Mouse (Mus musculus) brown adipose tissue, adult 24 weeks (tissue): Measurements from ENCODE around the gene Map3k13. TPM values are rescaled to one million over a fixed set of nuclear protein-coding genes. Genes with fewer than 3 reads are reported as not detected.
A peak's percentile ranks its signal among the peaks of the same experiment; 100 is the strongest.

Experiments used
- H3K27ac ChIP-seq: fragments of 200-500 bp; replicated peaks from 2 replicates; pipeline ENCODE4 v1.5.1; 2012; ENCODE audit warnings: low read depth, mild to moderate bottlenecking, low read length
- H3K4me1 ChIP-seq: fragments of 200-500 bp; 2 replicates; pipeline ENCODE4 v1.6.1; 2012; ENCODE audit warnings: low read length, mixed read lengths; ENCODE audit not compliant: control insufficient read depth, insufficient read depth, insufficient read length
- H3K4me3 ChIP-seq: fragments of 200-500 bp; 2 replicates; pipeline ENCODE4 v1.5.1; 2012; ENCODE audit warnings: low read depth, mild to moderate bottlenecking, low read length, moderate library complexity; ENCODE audit not compliant: insufficient read depth
- polyA plus RNA-seq: library from polyadenylated mRNA; stranded (reverse); fragments of >200 nt; gene quantifications from 2 replicates; pipeline ENCODE4 v1.2.4, GENCODE M21; 2012; ENCODE audit not compliant: missing spikeins, insufficient read depth, insufficient read length

Map3k13 gene
- polyA plus RNA-seq, 1 experiment: 0.55 TPM

DNA sequence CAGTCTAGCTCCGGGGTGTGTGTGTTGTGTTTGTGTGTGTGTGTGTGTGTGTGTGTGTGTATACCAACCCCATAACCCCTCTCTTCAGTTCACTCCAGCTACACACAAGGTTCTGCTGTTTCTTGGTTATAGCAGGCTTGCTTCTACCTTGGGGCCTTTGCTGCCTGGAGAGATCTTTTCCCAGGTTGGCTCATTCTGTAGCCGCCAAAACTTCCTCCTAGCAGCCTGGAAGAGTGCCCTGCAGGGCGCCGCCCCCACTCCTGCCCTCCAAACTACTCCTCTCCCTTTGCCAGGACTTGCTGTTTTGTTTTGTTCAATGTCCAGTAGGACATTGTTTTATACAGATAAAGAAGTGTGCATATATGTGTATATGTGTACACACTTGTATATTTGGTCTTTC lies 33.4 kb downstream of the Map3k13 start:
- Histone ChIP-seq H3K4me1 (peaks cover 4% of the 10 kb centered on the region; the same call in 1 of the 2 replicates), H3K4me3 (no peak overlapping the region), H3K27ac (no peak overlapping the region)

- Histone ChIP-seq H3K27ac (no peak overlapping the region), H3K4me3 (no peak overlapping the region), H3K4me1 (peaks cover 4% of the 10 kb centered on the region; the same call in 1 of the 2 replicates)
These were observed 35.6 kb downstream of the Map3k13 start for GRCm38 (mm10) chr16:21829711-21830110.

GRCm38 (mm10) chr16:21830784-21831183 lies 36.6 kb downstream of the Map3k13 start:
- Histone ChIP-seq H3K4me3 (no peak overlapping the region), H3K27ac (no peak overlapping the region), H3K4me1 (peaks cover 4% of the 10 kb centered on the region; the same call in 1 of the 2 replicates)

GRCm38 (mm10) chr16:21831764-21832163 lies 37.6 kb downstream of the Map3k13 start:
- Histone ChIP-seq H3K4me1 (peaks cover 4% of the 10 kb centered on the region; the same call in 1 of the 2 replicates), H3K4me3 (no peak overlapping the region), H3K27ac (no peak overlapping the region)

DNA sequence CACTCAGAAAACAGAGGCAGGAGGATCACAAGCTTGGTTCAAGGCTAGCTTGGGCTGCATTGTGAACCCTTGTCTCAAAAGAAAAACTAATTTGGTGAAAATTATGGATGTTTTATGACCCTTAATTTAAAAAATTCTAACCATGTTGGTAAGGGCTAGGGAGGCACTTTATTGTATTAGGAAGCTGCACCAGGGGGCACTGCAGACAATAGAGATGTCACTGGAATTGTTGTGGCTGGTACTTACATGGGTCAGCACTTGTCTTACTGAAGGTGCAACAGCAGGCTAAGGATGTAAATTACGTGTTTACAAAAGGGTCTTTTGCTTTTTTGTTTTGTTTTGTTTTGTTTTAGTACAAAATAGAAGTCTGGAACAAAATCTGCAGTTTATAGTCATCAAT lies 39.3 kb downstream of the Map3k13 start:
- Histone ChIP-seq H3K27ac (no peak overlapping the region), H3K4me1 (no peaks in the 10 kb centered on the region), H3K4me3 (no peak overlapping the region)

DNA sequence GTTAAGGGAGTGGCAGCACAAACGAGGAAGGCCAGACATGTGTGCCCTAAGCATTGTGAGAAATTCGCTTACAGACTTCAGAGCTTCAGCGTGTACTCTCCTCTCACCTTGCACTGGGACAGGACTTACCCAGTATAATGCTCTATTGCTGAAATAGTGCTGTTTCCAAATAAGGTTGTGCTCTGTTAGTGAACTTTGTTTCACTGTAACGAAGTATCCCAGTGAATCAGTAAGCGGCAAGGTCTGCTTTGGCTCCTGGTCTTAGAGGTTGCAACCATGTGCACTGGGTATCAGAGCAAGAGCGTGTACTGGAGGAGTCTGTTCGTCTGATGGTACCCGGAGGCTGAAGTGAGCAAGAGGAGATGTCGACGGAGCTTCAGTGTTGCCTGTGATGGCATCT lies 39.8 kb downstream of the Map3k13 start:
- Histone ChIP-seq H3K4me1 (no peaks in the 10 kb centered on the region), H3K27ac (no peak overlapping the region), H3K4me3 (no peak overlapping the region)

- Histone ChIP-seq H3K4me3 (no peak overlapping the region), H3K4me1 (no peaks in the 10 kb centered on the region), H3K27ac (no peak overlapping the region)
These were observed 40.9 kb downstream of the Map3k13 start for GRCm38 (mm10) chr16:21834866-21835583.

- Histone ChIP-seq H3K4me3 (no peak overlapping the region), H3K27ac (no peak overlapping the region)
These were observed 41.4 kb downstream of the Map3k13 start for GRCm38 (mm10) chr16:21835584-21835931.

DNA sequence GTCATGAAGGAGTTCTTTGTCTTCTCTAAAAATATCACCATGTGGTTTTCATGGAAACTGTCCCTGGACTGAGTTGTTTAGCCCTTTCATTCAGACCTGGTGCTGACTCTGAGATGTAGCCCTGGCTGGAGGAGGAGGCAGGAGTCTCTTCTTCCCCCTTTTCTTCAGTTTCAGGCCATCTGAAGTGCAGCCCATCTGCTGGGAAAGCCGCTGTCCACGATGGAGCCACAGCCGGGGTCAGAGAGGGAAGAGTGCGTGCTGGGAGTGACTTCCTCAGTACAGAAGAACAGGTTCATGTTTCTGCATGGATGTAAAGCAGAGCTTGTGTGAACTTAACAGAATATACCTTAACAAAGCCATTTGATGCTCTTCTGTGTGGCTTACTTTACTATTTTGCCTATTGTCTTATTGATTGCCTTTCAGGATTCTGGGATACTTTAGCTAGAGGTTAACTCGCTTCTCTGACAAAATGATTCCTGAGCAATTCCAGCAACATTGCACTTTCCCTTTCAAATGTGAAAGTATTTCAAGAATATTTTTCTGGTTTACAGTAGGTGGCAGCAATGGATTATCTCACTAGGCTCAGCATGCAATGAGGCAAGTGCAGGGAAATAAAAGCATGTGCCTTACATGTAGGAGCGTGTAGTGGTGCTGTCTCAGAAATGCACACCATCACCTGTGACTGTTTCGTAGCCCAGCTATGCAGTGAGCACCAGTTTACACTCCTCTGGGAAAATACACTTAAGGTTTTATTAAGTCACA lies 42.3 kb downstream of the Map3k13 start:
- no peaks in the 10 kb centered on the region for H3K4me1 ChIP-seq
- no peak overlapping the region for H3K27ac ChIP-seq
- H3K4me3 ChIP-seq: no peak overlapping the region

More at GRCm38 (mm10) chr16:21835584-21835931, 41.4 kb downstream of the Map3k13 start:
- no peaks in the 10 kb centered on the region for H3K4me1 ChIP-seq

DNA sequence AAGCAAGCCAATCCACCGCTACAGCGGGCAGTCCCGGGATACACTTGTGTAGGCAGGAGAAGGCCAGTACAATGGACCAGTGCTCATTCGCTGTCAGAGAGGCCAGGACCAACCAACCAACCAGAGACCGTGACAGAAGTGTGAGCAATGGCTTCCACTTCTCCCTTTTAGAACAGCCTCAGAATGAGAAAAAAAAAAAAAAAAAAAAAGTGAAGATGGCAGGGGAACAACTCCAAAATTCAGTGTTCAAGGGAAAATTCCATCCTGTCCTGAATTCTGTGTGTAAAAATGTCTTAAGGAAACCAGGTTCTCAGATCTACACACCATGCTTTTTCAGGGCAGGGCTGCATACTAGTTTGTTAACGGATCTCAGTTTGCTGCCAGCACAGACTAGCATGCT lies 43.5 kb downstream of the Map3k13 start:
- no peak overlapping the region for H3K4me3 ChIP-seq
- H3K4me1 ChIP-seq: no peaks in the 10 kb centered on the region
- H3K27ac ChIP-seq: no peak overlapping the region

- Histone ChIP-seq H3K4me3 (peak overlapping the region; percentile 46), H3K27ac (no peak overlapping the region), H3K4me1 (no peaks in the 10 kb centered on the region)
These were observed 51.9 kb downstream of the Map3k13 start for GRCm38 (mm10) chr16:21845800-21846671.

- H3K27ac ChIP-seq: no peak overlapping the region
- no peaks in the 10 kb centered on the region for H3K4me1 ChIP-seq
- H3K4me3 ChIP-seq: no peak overlapping the region
These were observed 54.3 kb downstream of the Map3k13 start for GRCm38 (mm10) chr16:21848444-21848843.

DNA sequence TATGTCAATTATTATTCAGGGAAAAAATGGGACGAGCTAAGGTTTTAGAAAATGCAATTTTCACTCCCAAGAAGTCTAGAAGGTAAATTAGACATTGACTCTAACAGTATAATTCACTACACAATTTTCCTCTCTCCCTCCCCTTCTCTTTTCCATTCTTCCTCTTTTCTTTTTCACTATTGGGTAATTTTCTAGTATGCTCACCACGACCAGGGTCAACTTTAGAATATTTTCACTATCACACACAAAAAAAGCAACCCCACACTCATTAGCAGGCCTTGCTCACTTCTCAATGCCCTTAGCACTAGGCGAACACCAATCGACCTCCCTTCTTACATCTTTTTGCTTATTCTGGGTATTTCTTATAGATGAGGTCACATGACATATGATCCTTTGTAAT lies 54.7 kb downstream of the Map3k13 start:
- Histone ChIP-seq H3K4me1 (no peaks in the 10 kb centered on the region), H3K4me3 (no peak overlapping the region), H3K27ac (no peak overlapping the region)

DNA sequence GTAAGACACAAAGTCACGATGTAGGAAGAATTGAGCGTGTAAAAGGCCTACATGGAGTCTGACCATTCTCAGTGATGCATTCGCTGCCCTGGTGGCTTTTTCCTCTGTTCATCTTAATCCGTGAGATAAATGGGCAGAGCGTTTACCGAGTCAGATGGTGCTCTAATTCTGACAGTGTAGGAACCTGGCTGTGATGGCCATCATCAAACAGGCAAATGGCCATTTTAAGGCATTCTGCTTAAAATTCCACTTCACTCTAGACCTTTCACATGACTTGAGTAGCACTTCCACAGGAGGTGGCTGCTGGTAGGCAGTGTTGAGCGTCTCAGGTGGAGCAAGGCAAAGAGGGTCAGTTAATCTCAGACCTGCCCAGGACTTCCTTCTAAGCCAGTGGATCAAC lies 58.2 kb downstream of the Map3k13 start:
- Histone ChIP-seq H3K27ac (no peak overlapping the region), H3K4me1 (no peaks in the 10 kb centered on the region), H3K4me3 (no peak overlapping the region)

DNA sequence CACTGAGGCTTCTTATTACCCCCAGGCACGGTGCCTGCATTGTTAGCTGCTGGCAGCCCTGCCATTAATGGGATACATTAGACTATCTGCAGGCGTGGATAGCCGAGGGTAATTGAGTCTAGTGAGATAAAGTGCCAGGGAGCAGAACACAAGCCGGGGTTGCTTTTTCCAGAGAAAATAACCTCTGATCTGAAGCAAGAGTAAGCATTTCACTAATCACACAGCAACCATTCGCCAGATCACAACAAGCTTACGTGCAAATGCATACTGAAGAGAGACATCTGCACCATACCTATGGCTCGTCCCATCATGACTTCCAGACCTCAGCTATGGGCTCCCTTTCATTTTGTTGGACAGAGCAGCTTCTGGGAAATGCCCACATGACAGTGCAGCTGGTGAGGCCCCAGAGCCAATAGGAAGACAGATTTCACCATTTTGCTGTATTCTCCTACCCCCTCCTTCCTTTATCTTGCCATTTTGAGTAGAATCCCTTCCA lies 59.3 kb downstream of the Map3k13 start:
- Histone ChIP-seq H3K27ac (no peak overlapping the region), H3K4me3 (no peak overlapping the region), H3K4me1 (no peaks in the 10 kb centered on the region)
